Mouse (Mus musculus) liver, postnatal 0 days (tissue): ENCODE results near the gene Sash1.

Experiments
- CTCF ChIP-seq: sonication (generic); IDR thresholded peaks from 2 replicates; pipeline ENCODE4 v1.5.1; 2016; ENCODE audit warnings: antibody characterized with exemption, low read depth
- EP300 ChIP-seq: IDR thresholded peaks from 2 replicates; pipeline ENCODE4 v1.6.1; 2016; ENCODE audit warnings: antibody characterized with exemption, low read depth, mild to moderate bottlenecking

GRCm38 (mm10) chr10:8883686-8884085, 2.2 kb downstream of the Sash1 start:
- TF ChIP-seq CTCF (no peak), EP300 (no peak)
